Mouse (Mus musculus): ENCODE data around the gene Gm14862. TPM values are rescaled to one million over a fixed set of nuclear protein-coding genes. Genes with fewer than 3 reads are reported as not detected.

Gm14862 gene
- polyA plus RNA-seq, 1 experiment from 2014 or later, result 0.24 TPM

- peak; percentile 90 for ATAC-seq
- Histone ChIP-seq H3K9ac (ENCODE audit: low read depth, low read length) (peak within 1 kb of the TSS; percentile 72), H3K9me3 (replicated peaks; ENCODE audit: control insufficient read depth, low read length, poor library complexity, severe bottlenecking) (no peaks in the 10 kb centered on the region), H3K27me3 (ENCODE audit: control insufficient read depth, insufficient read depth, low read depth, low read length) (no peaks in the 10 kb centered on the region), H3K4me2 (ENCODE audit: low read length) (peak within 1 kb of the TSS; percentile 52), H3K4me1 (ENCODE audit: control insufficient read depth, insufficient read depth, low read length) (no peaks in the 10 kb centered on the region; the same call in 1 of the 2 replicates), H3K4me3 (ENCODE audit: low read depth, low read length) (peak within 1 kb of the TSS; percentile 58), H3K27ac (ENCODE audit: low read length) (peak within 1 kb of the TSS; percentile 60), H3K36me3 (ENCODE audit: control insufficient read depth, insufficient read depth, low read length) (no peaks in the 10 kb centered on the region)
- WGBS, result 7% methylated on average over 62 of the region's 94 CpGs
These were observed 16.0 kb upstream of the Gm14862 start, which contains the start of gene Xk for GRCm38 (mm10) chrX:9272460-9273361. Gene Xk, plus strand, starts transcription at chrX:9272756.

DNA sequence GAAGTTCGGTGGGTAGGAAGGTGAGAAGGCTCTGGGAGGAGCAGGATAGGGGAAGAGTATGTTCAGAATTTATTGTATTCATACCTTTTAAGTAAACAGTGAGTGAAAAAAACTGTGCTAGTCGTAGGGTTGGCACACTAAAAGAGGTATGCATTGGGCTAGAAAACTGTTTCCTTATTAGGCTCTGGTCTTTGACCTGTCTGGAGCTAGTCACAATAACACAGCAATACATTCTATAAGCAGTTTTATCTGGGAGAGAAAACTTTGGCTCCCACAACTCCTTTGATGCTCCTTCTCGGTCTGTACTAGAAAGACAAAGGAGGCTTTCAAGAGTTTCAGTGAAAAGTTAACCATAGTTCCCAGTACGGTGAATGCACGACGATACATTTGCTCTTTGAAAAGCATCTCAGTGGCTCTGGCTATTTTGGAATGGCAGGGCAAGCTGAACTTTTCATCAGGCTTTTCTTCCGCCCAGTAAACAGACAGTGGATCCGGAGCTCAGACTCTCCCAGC is 15.3 kb upstream of the Gm14862 start:
- no peak overlapping the region for H3K27ac ChIP-seq (ENCODE audit: low read length)
- no peaks in the 10 kb centered on the region for H3K36me3 ChIP-seq (ENCODE audit: control insufficient read depth, insufficient read depth, low read length)
- H3K4me1 ChIP-seq (ENCODE audit: control insufficient read depth, insufficient read depth, low read length), result no peaks in the 10 kb centered on the region; the same call in 1 of the 2 replicates
- peak overlapping the region; percentile 58 for H3K4me3 ChIP-seq (ENCODE audit: low read depth, low read length)
- H3K27me3 ChIP-seq (ENCODE audit: control insufficient read depth, insufficient read depth, low read depth, low read length), result no peaks in the 10 kb centered on the region
- ATAC-seq, result no peak
- H3K4me2 ChIP-seq (ENCODE audit: low read length), result peak overlapping the region; percentile 52
- peak overlapping the region; percentile 72; the same call in 1 of the 2 replicates for H3K9ac ChIP-seq (ENCODE audit: low read depth, low read length)
- 30% methylated on average over 8 of the region's 8 CpGs for WGBS
- no peaks in the 10 kb centered on the region for H3K9me3 ChIP-seq (replicated peaks; ENCODE audit: control insufficient read depth, low read length, poor library complexity, severe bottlenecking)

GRCm38 (mm10) chrX:9271112-9271511 is 14.4 kb upstream of the Gm14862 start:
- WGBS, result 47% methylated on average over 3 of the region's 3 CpGs
- no peak overlapping the region for H3K27ac ChIP-seq (ENCODE audit: low read length)
- ATAC-seq, result no peak
- no peak overlapping the region for H3K4me3 ChIP-seq (ENCODE audit: low read depth, low read length)
- H3K36me3 ChIP-seq (ENCODE audit: control insufficient read depth, insufficient read depth, low read length), result no peaks in the 10 kb centered on the region
- no peak overlapping the region for H3K9ac ChIP-seq (ENCODE audit: low read depth, low read length)
- no peak overlapping the region for H3K4me2 ChIP-seq (ENCODE audit: low read length)
- no peaks in the 10 kb centered on the region for H3K27me3 ChIP-seq (ENCODE audit: control insufficient read depth, insufficient read depth, low read depth, low read length)
- H3K9me3 ChIP-seq (replicated peaks; ENCODE audit: control insufficient read depth, low read length, poor library complexity, severe bottlenecking), result no peaks in the 10 kb centered on the region
- no peaks in the 10 kb centered on the region; the same call in 1 of the 2 replicates for H3K4me1 ChIP-seq (ENCODE audit: control insufficient read depth, insufficient read depth, low read length)

GRCm38 (mm10) chrX:9259267-9259666 is 2.6 kb upstream of the Gm14862 start:
- Histone ChIP-seq H3K27ac (ENCODE audit: low read length) (no peak overlapping the region), H3K4me3 (ENCODE audit: low read depth, low read length) (no peak overlapping the region), H3K9ac (ENCODE audit: low read depth, low read length) (no peak overlapping the region), H3K27me3 (ENCODE audit: control insufficient read depth, insufficient read depth, low read depth, low read length) (no peaks in the 10 kb centered on the region), H3K9me3 (replicated peaks; ENCODE audit: control insufficient read depth, low read length, poor library complexity, severe bottlenecking) (no peaks in the 10 kb centered on the region), H3K36me3 (ENCODE audit: control insufficient read depth, insufficient read depth, low read length) (no peaks in the 10 kb centered on the region), H3K4me1 (ENCODE audit: control insufficient read depth, insufficient read depth, low read length) (no peaks in the 10 kb centered on the region), H3K4me2 (ENCODE audit: low read length) (no peak overlapping the region)
- ATAC-seq, result no peak
- WGBS, result 71% methylated on average over 1 of the region's 1 CpGs

GRCm38 (mm10) chrX:9257831-9258230 is 1.1 kb upstream of the Gm14862 start:
- Histone ChIP-seq H3K4me2 (ENCODE audit: low read length) (no peak overlapping the region), H3K4me1 (ENCODE audit: control insufficient read depth, insufficient read depth, low read length) (no peaks in the 10 kb centered on the region), H3K9me3 (replicated peaks; ENCODE audit: control insufficient read depth, low read length, poor library complexity, severe bottlenecking) (no peaks in the 10 kb centered on the region), H3K9ac (ENCODE audit: low read depth, low read length) (no peak overlapping the region), H3K36me3 (ENCODE audit: control insufficient read depth, insufficient read depth, low read length) (no peaks in the 10 kb centered on the region), H3K4me3 (ENCODE audit: low read depth, low read length) (no peak overlapping the region), H3K27ac (ENCODE audit: low read length) (no peak overlapping the region), H3K27me3 (ENCODE audit: control insufficient read depth, insufficient read depth, low read depth, low read length) (no peaks in the 10 kb centered on the region)
- WGBS, result 92% methylated on average over 7 of the region's 7 CpGs
- no peak for ATAC-seq

- 89% methylated on average over 3 of the region's 3 CpGs for WGBS
- ATAC-seq, result no peak
- Histone ChIP-seq H3K4me1 (ENCODE audit: control insufficient read depth, insufficient read depth, low read length) (no peaks in the 10 kb centered on the region), H3K9me3 (replicated peaks; ENCODE audit: control insufficient read depth, low read length, poor library complexity, severe bottlenecking) (no peaks in the 10 kb centered on the region), H3K4me3 (ENCODE audit: low read depth, low read length) (no peak overlapping the region), H3K4me2 (ENCODE audit: low read length) (no peak overlapping the region), H3K27me3 (ENCODE audit: control insufficient read depth, insufficient read depth, low read depth, low read length) (no peaks in the 10 kb centered on the region), H3K9ac (ENCODE audit: low read depth, low read length) (no peak overlapping the region), H3K36me3 (ENCODE audit: control insufficient read depth, insufficient read depth, low read length) (no peaks in the 10 kb centered on the region), H3K27ac (ENCODE audit: low read length) (no peak overlapping the region)
These were observed 1.8 kb downstream of the Gm14862 start for GRCm38 (mm10) chrX:9254901-9255300.

- Histone ChIP-seq H3K27ac (ENCODE audit: low read length) (no peak overlapping the region), H3K9me3 (replicated peaks; ENCODE audit: control insufficient read depth, low read length, poor library complexity, severe bottlenecking) (no peaks in the 10 kb centered on the region), H3K27me3 (ENCODE audit: control insufficient read depth, insufficient read depth, low read depth, low read length) (no peaks in the 10 kb centered on the region), H3K9ac (ENCODE audit: low read depth, low read length) (no peak overlapping the region), H3K36me3 (ENCODE audit: control insufficient read depth, insufficient read depth, low read length) (no peaks in the 10 kb centered on the region), H3K4me2 (ENCODE audit: low read length) (no peak overlapping the region), H3K4me1 (ENCODE audit: control insufficient read depth, insufficient read depth, low read length) (no peaks in the 10 kb centered on the region), H3K4me3 (ENCODE audit: low read depth, low read length) (no peak overlapping the region)
- ATAC-seq, result no peak
- 82% methylated on average over 10 of the region's 10 CpGs for WGBS
These were observed 2.7 kb downstream of the Gm14862 start for GRCm38 (mm10) chrX:9253990-9254389.

DNA sequence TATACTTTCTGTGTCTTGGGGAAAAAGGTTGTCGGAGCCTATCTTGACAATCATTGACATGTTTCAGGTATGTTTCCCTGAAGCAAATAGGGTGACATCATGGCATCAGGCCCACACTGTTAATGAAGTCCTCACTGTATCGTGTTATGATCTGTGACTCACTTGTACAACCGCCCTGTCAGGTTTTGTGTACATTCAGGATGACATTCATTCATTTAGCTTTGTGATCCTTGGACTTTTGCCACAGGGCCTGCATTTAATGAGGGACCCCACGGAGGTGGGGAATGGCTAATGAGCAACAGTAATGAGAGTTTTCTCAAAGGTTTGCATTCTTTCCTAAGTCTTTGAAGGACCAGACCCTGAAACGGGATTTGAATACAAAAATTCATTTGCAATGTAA is 7.8 kb downstream of the Gm14862 start:
- Histone ChIP-seq H3K9me3 (replicated peaks; ENCODE audit: control insufficient read depth, low read length, poor library complexity, severe bottlenecking) (no peaks in the 10 kb centered on the region), H3K27ac (ENCODE audit: low read length) (no peak overlapping the region), H3K27me3 (ENCODE audit: control insufficient read depth, insufficient read depth, low read depth, low read length) (no peaks in the 10 kb centered on the region), H3K36me3 (ENCODE audit: control insufficient read depth, insufficient read depth, low read length) (no peaks in the 10 kb centered on the region), H3K9ac (ENCODE audit: low read depth, low read length) (no peak overlapping the region), H3K4me1 (ENCODE audit: control insufficient read depth, insufficient read depth, low read length) (0 out of 2 replicates have a peak, but pooled peaks cover under 1% of the 10 kb centered on the region), H3K4me3 (ENCODE audit: low read depth, low read length) (no peak overlapping the region), H3K4me2 (ENCODE audit: low read length) (no peak overlapping the region)
- WGBS, result 36% methylated on average over 5 of the region's 5 CpGs
- ATAC-seq, result peak; percentile 61; the same call in 1 of the 2 replicates
